Mouse (Mus musculus): ENCODE data around the gene Spred2. TPM values are rescaled to one million over a fixed set of nuclear protein-coding genes. Genes with fewer than 3 reads are reported as not detected.

The Spred2 gene
- polyA plus RNA-seq, 1 experiment from 2014 or later = 6.5 TPM

GRCm38 (mm10) chr11:19961766-19962365 lies 37.7 kb downstream of the Spred2 start:
- Histone ChIP-seq H3K9me3 (no peaks in the 10 kb centered on the region), H3K4me3 (no peak overlapping the region), H3K4me1 (replicated peaks) (peaks cover 33% of the 10 kb centered on the region), H3K36me3 (no peaks in the 10 kb centered on the region), H3K4me2 (no peak overlapping the region), H3K9ac (no peak overlapping the region), H3K27me3 (no peaks in the 10 kb centered on the region), H3K27ac (replicated peaks) (no peak overlapping the region)
- WGBS = 86% methylated on average over 12 of the region's 12 CpGs
- ATAC-seq (ENCODE audit: low read depth) = no peak

- Histone ChIP-seq H3K9ac (0 out of 2 replicates have a peak overlapping the region, but pooled peaks have one; percentile 35), H3K4me1 (replicated peaks) (peaks cover 33% of the 10 kb centered on the region), H3K27me3 (no peaks in the 10 kb centered on the region), H3K36me3 (no peaks in the 10 kb centered on the region), H3K4me2 (no peak overlapping the region), H3K4me3 (no peak overlapping the region), H3K9me3 (no peaks in the 10 kb centered on the region), H3K27ac (replicated peaks) (0 out of 2 replicates have a peak overlapping the region, but pooled peaks have one; percentile 14)
- WGBS = 22% methylated on average over 5 of the region's 5 CpGs
- ATAC-seq (ENCODE audit: low read depth) = peak; percentile 41; the same call in 1 of the 2 replicates
Measured at GRCm38 (mm10) chr11:19962796-19963195, 38.6 kb downstream of the Spred2 start.

GRCm38 (mm10) chr11:19963717-19964141 lies 39.6 kb downstream of the Spred2 start:
- WGBS = 82% methylated on average over 12 of the region's 12 CpGs
- peaks cover 33% of the 10 kb centered on the region for H3K4me1 ChIP-seq (replicated peaks)
- no peak overlapping the region for H3K4me3 ChIP-seq
- H3K27ac ChIP-seq (replicated peaks) = 0 out of 2 replicates have a peak overlapping the region, but pooled peaks have one; percentile 3
- no peak overlapping the region for H3K9ac ChIP-seq
- H3K27me3 ChIP-seq = no peaks in the 10 kb centered on the region
- H3K36me3 ChIP-seq = no peaks in the 10 kb centered on the region
- ATAC-seq (ENCODE audit: low read depth) = no peak
- no peaks in the 10 kb centered on the region for H3K9me3 ChIP-seq
- H3K4me2 ChIP-seq = no peak overlapping the region

GRCm38 (mm10) chr11:19964333-19964732 lies 40.2 kb downstream of the Spred2 start:
- H3K27ac ChIP-seq (replicated peaks) = peak overlapping the region; percentile 52; the same call in 1 of the 2 replicates

GRCm38 (mm10) chr11:19965037-19965611 lies 40.9 kb downstream of the Spred2 start:
- ATAC-seq (ENCODE audit: low read depth) = no peak

More at GRCm38 (mm10) chr11:19964333-19964732, 40.2 kb downstream of the Spred2 start:
- Histone ChIP-seq H3K9ac (no peak overlapping the region), H3K4me2 (no peak overlapping the region), H3K36me3 (no peaks in the 10 kb centered on the region), H3K4me3 (no peak overlapping the region), H3K9me3 (no peaks in the 10 kb centered on the region), H3K27me3 (no peaks in the 10 kb centered on the region), H3K4me1 (replicated peaks) (peaks cover 33% of the 10 kb centered on the region)
- 87% methylated on average over 5 of the region's 5 CpGs for WGBS
- ATAC-seq (ENCODE audit: low read depth) = no peak

GRCm38 (mm10) chr11:19965664-19966063 lies 41.5 kb downstream of the Spred2 start:
- Histone ChIP-seq H3K9me3 (no peaks in the 10 kb centered on the region), H3K4me1 (replicated peaks) (peaks cover 33% of the 10 kb centered on the region), H3K4me2 (no peak overlapping the region), H3K36me3 (no peaks in the 10 kb centered on the region), H3K9ac (no peak overlapping the region), H3K4me3 (no peak overlapping the region), H3K27me3 (no peaks in the 10 kb centered on the region), H3K27ac (replicated peaks) (peak overlapping the region; percentile 28; the same call in 1 of the 2 replicates)
- no peak for ATAC-seq (ENCODE audit: low read depth)
- WGBS = 87% methylated on average over 4 of the region's 4 CpGs

More at GRCm38 (mm10) chr11:19965037-19965611, 40.9 kb downstream of the Spred2 start:
- Histone ChIP-seq H3K9ac (no peak overlapping the region), H3K4me3 (no peak overlapping the region), H3K27me3 (no peaks in the 10 kb centered on the region), H3K9me3 (no peaks in the 10 kb centered on the region), H3K27ac (replicated peaks) (peak overlapping the region; percentile 28; the same call in 1 of the 2 replicates), H3K36me3 (no peaks in the 10 kb centered on the region), H3K4me1 (replicated peaks) (peaks cover 33% of the 10 kb centered on the region), H3K4me2 (no peak overlapping the region)
- 63% methylated on average over 16 of the region's 16 CpGs for WGBS

GRCm38 (mm10) chr11:19966294-19966693 lies 42.1 kb downstream of the Spred2 start:
- Histone ChIP-seq H3K9ac (no peak overlapping the region), H3K4me2 (no peak overlapping the region), H3K9me3 (no peaks in the 10 kb centered on the region), H3K36me3 (no peaks in the 10 kb centered on the region), H3K4me3 (no peak overlapping the region), H3K27ac (replicated peaks) (no peak overlapping the region), H3K27me3 (no peaks in the 10 kb centered on the region), H3K4me1 (replicated peaks) (peaks cover 33% of the 10 kb centered on the region)
- 87% methylated on average over 2 of the region's 2 CpGs for WGBS
- ATAC-seq (ENCODE audit: low read depth) = no peak

GRCm38 (mm10) chr11:19969584-19969983 lies 45.4 kb downstream of the Spred2 start:
- Histone ChIP-seq H3K27ac (replicated peaks) (no peak overlapping the region), H3K36me3 (no peaks in the 10 kb centered on the region), H3K4me1 (replicated peaks) (peaks cover 37% of the 10 kb centered on the region), H3K27me3 (no peaks in the 10 kb centered on the region), H3K4me2 (no peak overlapping the region), H3K9ac (no peak overlapping the region), H3K9me3 (no peaks in the 10 kb centered on the region), H3K4me3 (no peak overlapping the region)
- 61% methylated on average over 5 of the region's 5 CpGs for WGBS
- ATAC-seq (ENCODE audit: low read depth) = no peak

- peaks cover 25% of the 10 kb centered on the region for H3K4me1 ChIP-seq (replicated peaks)
- no peaks in the 10 kb centered on the region for H3K36me3 ChIP-seq
- H3K9ac ChIP-seq = no peak overlapping the region
- no peak overlapping the region for H3K4me3 ChIP-seq
- no peak overlapping the region for H3K27ac ChIP-seq (replicated peaks)
- WGBS = 89% methylated on average over 4 of the region's 4 CpGs
- H3K4me2 ChIP-seq = no peak overlapping the region
- H3K27me3 ChIP-seq = no peaks in the 10 kb centered on the region
- no peaks in the 10 kb centered on the region for H3K9me3 ChIP-seq
- no peak; the same call in 1 of the 2 replicates for ATAC-seq (ENCODE audit: low read depth)
Measured at GRCm38 (mm10) chr11:19971954-19972750, 48.0 kb downstream of the Spred2 start.

- 72% methylated on average over 7 of the region's 7 CpGs for WGBS
- H3K9me3 ChIP-seq = no peaks in the 10 kb centered on the region
- H3K27ac ChIP-seq (replicated peaks) = peak overlapping the region; percentile 46; the same call in 1 of the 2 replicates
- peak overlapping the region; percentile 34; the same call in 1 of the 2 replicates for H3K9ac ChIP-seq
- H3K4me1 ChIP-seq (replicated peaks) = peaks cover 25% of the 10 kb centered on the region
- H3K36me3 ChIP-seq = no peaks in the 10 kb centered on the region
- no peak for ATAC-seq (ENCODE audit: low read depth)
- H3K4me3 ChIP-seq = no peak overlapping the region
- no peaks in the 10 kb centered on the region for H3K27me3 ChIP-seq
- H3K4me2 ChIP-seq = no peak overlapping the region
Measured at GRCm38 (mm10) chr11:19973032-19973790, 49.0 kb downstream of the Spred2 start.

GRCm38 (mm10) chr11:19976032-19976431 lies 51.9 kb downstream of the Spred2 start:
- H3K27ac ChIP-seq (replicated peaks) = no peak overlapping the region
- peaks cover 33% of the 10 kb centered on the region for H3K4me1 ChIP-seq (replicated peaks)
- H3K4me2 ChIP-seq = no peak overlapping the region
- 93% methylated on average over 2 of the region's 2 CpGs for WGBS
- no peaks in the 10 kb centered on the region for H3K36me3 ChIP-seq
- H3K4me3 ChIP-seq = no peak overlapping the region
- no peak overlapping the region for H3K9ac ChIP-seq
- no peak for ATAC-seq (ENCODE audit: low read depth)
- no peaks in the 10 kb centered on the region for H3K27me3 ChIP-seq
- no peaks in the 10 kb centered on the region for H3K9me3 ChIP-seq

Data from neural tube, embryonic 13.5 days (tissue).